Mouse (Mus musculus) midbrain, postnatal 0 days (tissue): ENCODE data around the gene Dkk2. TPM values are rescaled to one million over a fixed set of nuclear protein-coding genes. Genes with fewer than 3 reads are reported as not detected.
A peak's percentile ranks its signal among the peaks of the same experiment; 100 is the strongest.

Experiments
- ATAC-seq: fragments of 200-750 bp; cut with Nextera tagmentation; 2 replicates; pipeline ENCODE4 v1.8.0; 2017; ENCODE audit warnings: moderate number of reproducible peaks, mild to moderate bottlenecking, moderate TSS enrichment, moderate library complexity; ENCODE audit not compliant: low FRiP score
- DNase-seq: peaks from one replicate; pipeline ENCODE4 v3.0.0-alpha.2; 2015; ENCODE audit warnings: low spot score
- H3K27ac ChIP-seq: fragments of 300-500 bp; sonication (generic); 2 replicates; pipeline ENCODE4 v1.5.1; 2014; ENCODE audit warnings: low read depth, mild to moderate bottlenecking, low read length, mixed read lengths
- H3K27me3 ChIP-seq: fragments of 300-500 bp; sonication (generic); 2 replicates; pipeline ENCODE4 v1.6.1; 2014; ENCODE audit warnings: low read length, control low read depth, mixed read lengths; ENCODE audit not compliant: insufficient read depth
- H3K36me3 ChIP-seq: fragments of 300-500 bp; sonication (generic); 2 replicates; pipeline ENCODE4 v1.6.1; 2014; ENCODE audit warnings: low read length, control low read depth, mixed read lengths; ENCODE audit not compliant: insufficient read depth
- H3K4me1 ChIP-seq: fragments of 300-500 bp; sonication (generic); 2 replicates; pipeline ENCODE4 v1.6.1; 2014; ENCODE audit warnings: mild to moderate bottlenecking, control low read depth, antibody characterized with exemption, low read length, mixed read lengths; ENCODE audit not compliant: insufficient read depth
- H3K4me2 ChIP-seq: fragments of 300-500 bp; sonication (generic); 2 replicates; pipeline ENCODE4 v1.6.1; 2014; ENCODE audit warnings: low read depth, mild to moderate bottlenecking, low read length, mixed read lengths; ENCODE audit not compliant: poor library complexity, severe bottlenecking
- H3K4me3 ChIP-seq: fragments of 300-500 bp; sonication (generic); 2 replicates; pipeline ENCODE4 v1.5.1; 2014; ENCODE audit warnings: low read depth, mild to moderate bottlenecking, low read length, moderate library complexity
- H3K9ac ChIP-seq: fragments of 300-500 bp; sonication (generic); replicated peaks from 2 replicates; pipeline ENCODE4 v1.6.1; 2014; ENCODE audit warnings: mild to moderate bottlenecking, low read length, moderate library complexity, mixed read lengths; ENCODE audit not compliant: poor library complexity, severe bottlenecking
- H3K9me3 ChIP-seq: fragments of 300-500 bp; sonication (generic); 2 replicates; pipeline ENCODE4 v1.6.1; 2016; ENCODE audit warnings: low read length, control low read depth
- CTCF ChIP-seq: IDR thresholded peaks from 2 replicates; pipeline ENCODE4 v1.5.1; 2016; ENCODE audit warnings: antibody characterized with exemption, mild to moderate bottlenecking
- WGBS: fragments of 180-500 bp; shearing (Covaris S2); extraction: QIAGEN DNeasy Blood & Tissue Kit; methylation state at CpG from one replicate; pipeline ENCODE4 v1.1.7; 2014; 5-methylcytosine and 5-hydroxymethylcytosine counted together
- polyA plus RNA-seq: library from polyadenylated mRNA; unstranded; fragments of >200 nt; fragmentation: Nextera tagmentation; extraction: Ambion mirVana; gene quantifications from 2 replicates; pipeline ENCODE4 v1.2.1, GENCODE M21; 2015
- total RNA-seq: library from RNA; depleted of rRNA; stranded (reverse); fragments of >200 nt; gene quantifications from 2 replicates; pipeline ENCODE4 v1.2.3, GENCODE M21; 2014

Dkk2 gene
- total and polyA plus RNA-seq, 2 experiments from 2014 or later = 1.2 to 1.5 TPM

DNA sequence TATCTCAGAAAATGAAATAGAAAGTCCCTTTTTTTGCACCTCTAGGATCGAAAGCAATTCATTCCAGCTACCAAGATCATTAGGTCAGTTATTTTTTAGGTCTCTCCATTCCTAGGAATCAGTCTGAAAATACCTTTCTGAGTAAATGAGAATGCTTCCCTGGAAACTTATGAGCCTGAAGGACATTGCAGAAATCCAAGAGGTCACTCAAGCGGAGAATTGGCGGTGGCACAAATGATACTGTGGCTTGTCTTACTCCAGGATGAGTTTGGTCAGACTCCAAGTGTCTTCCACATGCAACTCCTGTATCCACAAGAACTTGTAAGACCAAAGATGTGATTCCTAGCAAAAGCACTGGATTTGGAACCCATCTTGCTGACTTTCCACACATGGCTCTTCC lies 21.7 kb upstream of the Dkk2 start:
- H3K4me1 ChIP-seq = no peaks in the 10 kb centered on the region
- DNase-seq (no peak), ATAC-seq (no peak)
- no peaks in the 10 kb centered on the region for H3K36me3 ChIP-seq
- no peak overlapping the region for H3K4me3 ChIP-seq
- H3K27me3 ChIP-seq = no peaks in the 10 kb centered on the region
- H3K9ac ChIP-seq = no peak overlapping the region
- no peaks in the 10 kb centered on the region for H3K9me3 ChIP-seq
- no peak overlapping the region for H3K4me2 ChIP-seq
- H3K27ac ChIP-seq = no peak overlapping the region
- WGBS = 91% methylated on average over 3 of the region's 3 CpGs
- TF ChIP-seq CTCF = no peak

DNA sequence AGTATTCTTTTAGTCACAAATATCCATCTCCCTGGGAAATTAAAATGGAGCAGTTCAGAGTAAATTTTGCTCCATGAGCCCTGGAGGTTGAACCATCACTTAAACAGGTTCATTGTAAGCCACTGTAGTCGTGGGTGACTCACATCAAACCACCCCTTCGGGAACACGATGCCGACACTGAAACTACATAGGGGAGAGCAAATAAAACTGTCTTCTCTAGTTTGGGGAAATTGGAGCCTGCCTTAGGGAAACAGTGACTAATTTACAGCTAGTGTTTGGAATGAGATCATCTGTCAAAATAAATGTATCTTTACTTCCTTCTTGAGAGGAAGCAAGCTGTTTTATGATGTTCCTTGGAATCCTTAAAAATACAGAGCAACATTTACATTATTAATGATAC lies 21.1 kb upstream of the Dkk2 start:
- no peak for ATAC-seq
- no peaks in the 10 kb centered on the region for H3K36me3 ChIP-seq
- no peak for TF ChIP-seq CTCF

DNA sequence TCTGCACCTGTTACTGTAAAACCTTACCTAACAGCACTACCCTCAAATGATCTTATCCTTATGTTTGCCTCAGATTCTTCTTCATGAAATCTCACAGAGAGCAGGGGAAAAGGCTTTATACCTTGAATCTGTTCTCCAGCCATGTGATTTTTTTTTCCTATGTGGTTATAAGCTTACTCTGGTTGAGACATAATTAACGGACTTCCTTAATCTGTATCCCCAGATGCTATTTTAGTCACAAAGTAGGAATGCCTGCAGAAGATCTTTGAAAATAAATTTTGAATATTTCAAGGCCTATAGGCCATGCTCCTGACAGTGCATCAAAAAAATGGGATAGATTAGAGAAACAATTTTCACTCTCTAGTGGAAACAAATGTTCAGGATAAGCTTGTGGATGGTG lies 20.2 kb upstream of the Dkk2 start:
- Histone ChIP-seq H3K9me3 (no peaks in the 10 kb centered on the region), H3K4me2 (no peak overlapping the region), H3K36me3 (no peaks in the 10 kb centered on the region), H3K27ac (no peak overlapping the region), H3K27me3 (no peaks in the 10 kb centered on the region), H3K4me3 (no peak overlapping the region), H3K9ac (no peak overlapping the region), H3K4me1 (no peaks in the 10 kb centered on the region)
- no peak for DNase-seq
- WGBS = 68% methylated on average over 1 of the region's 1 CpGs
- TF ChIP-seq CTCF = no peak
- no peak for ATAC-seq

More for the DNA sequence above, 21.1 kb upstream of the Dkk2 start:
- Histone ChIP-seq H3K9me3 (no peaks in the 10 kb centered on the region), H3K27ac (no peak overlapping the region), H3K4me1 (no peaks in the 10 kb centered on the region), H3K4me3 (no peak overlapping the region), H3K9ac (no peak overlapping the region), H3K4me2 (no peak overlapping the region), H3K27me3 (no peaks in the 10 kb centered on the region)
- 72% methylated on average over 4 of the region's 4 CpGs for WGBS
- no peak for DNase-seq

GRCm38 (mm10) chr3:132070949-132071348 lies 14.1 kb upstream of the Dkk2 start:
- Histone ChIP-seq H3K27me3 (no peaks in the 10 kb centered on the region), H3K4me2 (no peak overlapping the region), H3K27ac (no peak overlapping the region), H3K4me1 (no peaks in the 10 kb centered on the region), H3K4me3 (no peak overlapping the region), H3K9me3 (no peaks in the 10 kb centered on the region), H3K9ac (no peak overlapping the region), H3K36me3 (no peaks in the 10 kb centered on the region)
- no peak for ATAC-seq
- no peak for DNase-seq
- TF ChIP-seq CTCF = peak; percentile 10; the same call in 1 of the 2 replicates
- WGBS = 49% methylated on average over 2 of the region's 2 CpGs

- WGBS = 4% methylated on average over 12 of the region's 13 CpGs
- no peak overlapping the region for H3K9ac ChIP-seq
- H3K4me1 ChIP-seq = peaks cover 6% of the 10 kb centered on the region; the same call in 1 of the 2 replicates
- TF ChIP-seq CTCF = peak; percentile 81
- H3K4me2 ChIP-seq = peak overlapping the region; percentile 99
- H3K4me3 ChIP-seq = peak overlapping the region; percentile 49
- DNase-seq (peak; percentile 82), ATAC-seq (peak; percentile 79)
- no peak overlapping the region for H3K27ac ChIP-seq
- H3K9me3 ChIP-seq = no peaks in the 10 kb centered on the region
- H3K36me3 ChIP-seq = no peaks in the 10 kb centered on the region
- peaks cover 18% of the 10 kb centered on the region for H3K27me3 ChIP-seq
Observed at GRCm38 (mm10) chr3:132084018-132084417, 1.1 kb upstream of the Dkk2 start.

GRCm38 (mm10) chr3:132084680-132085079 lies 412 bp upstream of the Dkk2 start:
- no peaks in the 10 kb centered on the region for H3K36me3 ChIP-seq
- H3K9me3 ChIP-seq = no peaks in the 10 kb centered on the region
- peaks cover 18% of the 10 kb centered on the region for H3K27me3 ChIP-seq
- H3K4me3 ChIP-seq = peak overlapping the region; percentile 49
- TF ChIP-seq CTCF = no peak
- no peak for ATAC-seq
- H3K4me1 ChIP-seq = peaks cover 6% of the 10 kb centered on the region; the same call in 1 of the 2 replicates
- no peak for DNase-seq
- no peak overlapping the region for H3K27ac ChIP-seq
- H3K9ac ChIP-seq = no peak overlapping the region
- WGBS = 0% methylated on average over 7 of the region's 8 CpGs
- H3K4me2 ChIP-seq = peak overlapping the region; percentile 99
